Mouse (Mus musculus): ENCODE measurements around the gene Ndufa3.

Gene Ndufa3

DNA sequence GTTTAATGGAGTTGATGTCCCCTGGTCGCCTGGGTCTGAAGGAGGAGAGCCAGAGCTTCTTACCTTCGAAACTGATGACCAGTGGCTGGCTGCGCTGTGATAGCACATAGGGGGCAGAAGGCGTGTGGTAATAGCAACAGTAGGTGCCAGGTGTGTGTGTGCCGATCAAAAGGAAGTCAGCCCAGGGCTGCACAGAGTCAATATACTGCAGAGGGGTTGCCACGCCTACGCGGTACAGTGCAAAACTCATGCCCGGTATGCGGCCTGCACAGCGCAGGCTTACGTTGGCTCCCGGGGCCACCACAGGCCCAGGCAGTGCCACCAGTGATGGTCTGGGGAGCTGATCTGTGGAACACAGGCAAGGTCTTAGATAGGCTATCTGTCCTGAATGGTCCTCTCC is 6.2 kb upstream of the Ndufa3 start:
- no peak for DNase-seq

DNA sequence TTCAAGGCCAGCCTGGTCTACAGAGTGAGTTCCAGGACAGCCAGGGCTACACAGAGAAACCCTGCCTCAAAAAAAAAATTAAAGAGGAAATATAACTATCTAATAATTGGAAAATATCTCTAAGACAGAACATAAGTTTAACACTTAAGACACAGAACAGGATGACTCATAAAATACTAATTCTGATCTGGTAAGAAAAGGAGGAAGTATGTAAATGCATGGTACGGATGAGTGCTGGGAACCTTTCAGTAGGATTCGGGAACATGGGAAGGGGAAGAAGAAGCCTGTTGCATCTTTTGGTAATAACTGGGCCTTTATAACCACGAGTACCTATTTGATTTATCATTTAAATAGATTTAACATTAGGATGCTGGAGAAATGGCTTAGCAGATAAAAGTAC is 3.2 kb upstream of the Ndufa3 start:
- no peak for DNase-seq

DNA sequence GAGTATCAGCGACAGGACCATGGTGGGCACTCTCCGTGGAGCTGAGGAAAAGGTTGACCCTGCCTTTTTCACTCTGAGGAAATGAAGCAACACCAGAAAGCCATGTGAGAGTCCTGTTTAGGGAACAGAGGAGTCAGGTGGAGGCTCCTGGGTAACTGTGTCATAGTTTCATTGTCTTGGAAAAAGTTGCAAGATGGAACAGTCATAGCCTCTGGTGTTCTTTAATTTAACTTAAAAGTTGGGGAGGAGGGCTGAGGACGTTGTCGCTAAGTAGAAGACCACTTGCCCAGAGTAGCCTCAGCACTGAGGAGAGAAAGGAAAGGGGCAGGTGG is 1.1 kb upstream of the Ndufa3 start, which contains the start of gene Oscar:
Gene Oscar, minus strand, starts transcription at position 101 of the 332 bp plus-strand sequence.
- no peak for DNase-seq

DNA sequence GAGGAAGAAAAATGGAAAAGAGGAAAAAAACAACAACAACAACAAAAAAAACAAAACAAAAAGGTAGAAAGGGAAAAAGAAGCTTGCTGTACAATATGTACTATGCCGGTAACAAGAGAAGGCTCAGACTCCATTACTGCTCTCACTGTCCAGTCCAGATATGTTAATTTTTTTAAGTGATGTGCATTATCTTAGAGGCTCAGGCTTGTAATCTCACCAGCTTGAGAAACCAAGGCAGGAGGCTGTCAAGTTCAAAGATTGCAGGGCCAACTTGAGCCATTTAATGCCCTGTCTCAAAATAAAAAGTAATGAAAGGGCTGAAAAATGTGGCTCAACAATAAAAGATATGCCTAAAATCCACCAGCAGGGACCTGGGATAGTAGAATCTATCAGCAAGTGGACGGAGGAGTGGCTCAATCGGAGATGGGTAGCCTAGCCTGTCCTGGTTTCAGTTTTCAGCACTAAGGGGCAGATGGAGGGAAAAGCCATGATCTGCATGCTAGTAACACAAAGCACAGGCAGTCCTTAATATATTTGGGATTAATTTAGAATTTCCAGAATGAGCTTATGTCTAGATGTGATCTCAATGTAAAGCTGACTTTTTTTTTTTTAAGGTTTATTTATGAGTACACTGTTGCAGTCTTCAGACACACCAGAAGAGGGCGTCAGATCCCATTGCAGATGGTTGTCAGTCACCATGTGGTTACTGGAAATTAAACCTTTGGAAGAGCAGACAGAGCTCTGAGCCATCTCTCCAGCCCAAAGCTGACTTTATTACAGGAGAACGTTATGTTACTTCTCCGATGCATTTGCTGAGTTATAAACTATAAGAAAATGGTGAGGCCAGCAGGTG is 558 bp upstream of the Ndufa3 start:
- DNase-seq, result peak; percentile 22

DNA sequence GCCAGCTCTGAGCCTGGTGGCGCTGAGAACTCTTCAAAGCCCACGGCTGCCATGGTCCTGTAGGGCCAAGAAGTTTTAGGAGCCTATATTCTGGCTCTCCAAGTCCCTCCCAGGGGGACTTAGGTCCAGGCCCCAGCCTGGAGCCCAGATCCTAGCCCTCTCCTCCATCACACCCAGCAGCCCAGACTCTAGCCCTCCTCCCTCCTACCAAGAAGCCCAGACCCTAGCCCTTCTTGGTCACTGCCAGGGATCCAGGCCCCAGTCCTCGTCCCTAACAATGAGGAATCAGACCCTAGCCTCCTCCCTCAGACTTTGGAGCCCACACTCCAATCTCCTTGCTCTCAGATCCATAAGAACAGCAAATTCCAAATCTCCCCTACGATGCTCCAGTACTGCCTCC is 11.9 kb downstream of the Ndufa3 start:
- DNase-seq, result no peak

DNA sequence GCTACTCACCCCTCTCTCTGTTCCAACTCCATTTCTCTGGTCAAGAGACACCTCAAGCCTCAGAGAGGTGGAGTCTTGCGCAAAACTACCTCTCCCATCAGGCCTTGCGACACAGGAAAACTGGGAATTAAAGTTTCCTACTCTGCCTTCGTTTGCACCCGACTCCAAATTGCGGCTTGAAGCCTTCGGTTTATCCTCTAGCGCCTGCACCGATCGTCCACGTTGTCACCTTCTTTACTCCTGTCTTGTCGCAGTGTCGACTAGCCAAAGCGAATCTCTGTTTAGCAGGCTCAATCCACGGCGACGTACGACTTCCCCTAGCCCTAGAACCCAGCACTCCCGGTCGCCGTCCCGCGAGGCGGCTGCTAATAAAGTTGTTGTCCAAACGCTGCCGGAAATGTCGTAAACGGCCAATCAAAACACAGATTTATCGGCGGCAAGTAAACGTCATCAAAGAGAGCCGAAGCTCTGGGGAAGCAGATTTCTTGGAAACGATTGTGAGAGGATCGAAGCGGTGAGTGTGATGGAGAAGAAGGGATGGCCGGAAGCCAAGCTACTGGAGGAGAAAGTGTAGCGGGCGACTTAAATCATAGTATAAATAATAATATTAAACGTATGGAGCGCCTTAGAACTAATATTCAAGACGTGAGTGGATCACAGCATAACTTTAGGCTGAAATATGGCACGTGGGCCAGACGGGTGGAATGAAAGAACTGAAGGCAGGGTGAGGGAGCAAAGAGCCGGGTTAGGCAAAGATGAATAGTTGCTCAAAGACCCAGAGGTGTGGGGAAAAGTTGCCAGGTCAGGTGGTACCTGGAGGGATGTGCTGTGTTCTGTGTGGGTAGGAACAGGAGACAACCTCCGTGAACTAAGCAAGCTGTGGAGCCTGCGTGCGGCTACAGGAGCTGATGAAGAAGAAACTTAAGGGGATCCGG is 12.6 kb downstream of the Ndufa3 start, which contains the start of the genes Tfpt and Prpf31:
Gene Tfpt, minus strand, starts transcription at position 387 of the 935 bp plus-strand sequence.
Gene Prpf31, plus strand, starts transcription at position 443 of the 935 bp plus-strand sequence.
- DNase-seq, result peak; percentile 93

DNA sequence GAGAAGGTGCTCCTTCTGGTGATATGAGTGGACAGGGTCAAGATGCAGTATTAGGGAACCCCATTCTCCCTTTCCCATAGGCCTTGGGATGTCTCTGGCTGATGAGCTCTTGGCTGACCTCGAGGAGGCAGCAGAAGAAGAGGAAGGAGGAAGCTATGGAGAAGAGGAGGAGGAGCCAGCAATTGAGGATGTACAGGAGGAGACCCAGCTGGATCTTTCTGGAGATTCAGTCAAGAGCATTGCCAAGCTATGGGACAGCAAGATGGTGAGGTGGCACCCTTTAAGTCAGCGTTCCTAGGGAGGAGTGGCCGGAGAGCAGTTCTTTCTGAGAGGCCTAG is 13.3 kb downstream of the Ndufa3 start:
- DNase-seq, result no peak

DNA sequence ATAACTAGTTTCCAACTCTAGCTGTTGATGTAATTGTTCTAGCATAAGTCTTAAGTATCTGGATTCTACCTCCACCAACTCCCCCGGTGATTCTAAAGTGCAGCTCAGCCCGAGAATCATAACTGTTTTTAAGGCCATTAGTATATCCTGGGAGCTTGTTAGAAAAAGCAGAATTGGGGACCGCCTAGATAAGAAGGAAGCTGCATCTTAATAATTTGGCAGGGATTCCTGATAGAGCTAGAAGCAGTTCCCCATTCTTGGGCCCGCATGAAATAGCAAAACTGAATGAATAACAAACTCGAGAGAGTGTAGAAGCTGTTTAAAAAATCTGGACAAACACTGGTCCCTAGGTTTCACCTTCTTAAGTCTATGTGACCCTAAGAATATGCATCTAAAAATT is 26.2 kb downstream of the Ndufa3 start:
- no peak for DNase-seq

DNA sequence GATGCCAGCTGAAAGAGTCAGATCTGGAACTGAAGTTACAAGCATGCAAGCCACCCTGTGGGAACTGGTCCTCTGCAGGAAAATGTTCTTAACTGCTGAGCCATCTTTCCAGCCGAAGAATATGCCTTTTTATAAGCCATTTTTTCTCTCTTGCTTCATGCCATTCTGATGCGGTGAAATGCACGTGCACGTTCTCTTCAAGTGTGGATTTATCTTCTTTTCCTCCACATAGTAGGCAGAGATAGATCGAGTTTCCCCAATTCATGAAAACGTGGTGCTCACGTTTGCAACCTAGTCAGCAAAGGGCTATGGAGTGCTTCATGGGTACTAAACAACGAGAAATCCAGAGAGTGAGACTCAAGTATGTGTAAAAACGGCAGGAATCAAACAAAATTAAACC is 26.7 kb downstream of the Ndufa3 start:
- no peak for DNase-seq

DNA sequence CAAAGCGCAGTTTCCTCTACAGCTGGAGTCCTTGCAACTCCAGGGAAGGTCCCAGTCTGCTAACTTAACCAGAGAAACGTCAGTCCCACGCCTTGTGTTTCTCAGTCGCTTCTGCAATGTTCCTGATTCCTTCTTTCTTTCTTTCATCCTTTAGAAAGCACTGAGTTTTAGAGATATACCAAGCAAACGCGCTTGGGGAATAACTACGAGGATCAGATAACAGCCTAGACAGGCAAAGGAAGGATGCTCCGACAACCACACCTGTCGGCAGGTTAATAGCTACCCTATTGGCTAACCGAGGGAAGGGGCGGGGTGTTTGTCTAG is 27.1 kb downstream of the Ndufa3 start:
- no peak for DNase-seq

DNA sequence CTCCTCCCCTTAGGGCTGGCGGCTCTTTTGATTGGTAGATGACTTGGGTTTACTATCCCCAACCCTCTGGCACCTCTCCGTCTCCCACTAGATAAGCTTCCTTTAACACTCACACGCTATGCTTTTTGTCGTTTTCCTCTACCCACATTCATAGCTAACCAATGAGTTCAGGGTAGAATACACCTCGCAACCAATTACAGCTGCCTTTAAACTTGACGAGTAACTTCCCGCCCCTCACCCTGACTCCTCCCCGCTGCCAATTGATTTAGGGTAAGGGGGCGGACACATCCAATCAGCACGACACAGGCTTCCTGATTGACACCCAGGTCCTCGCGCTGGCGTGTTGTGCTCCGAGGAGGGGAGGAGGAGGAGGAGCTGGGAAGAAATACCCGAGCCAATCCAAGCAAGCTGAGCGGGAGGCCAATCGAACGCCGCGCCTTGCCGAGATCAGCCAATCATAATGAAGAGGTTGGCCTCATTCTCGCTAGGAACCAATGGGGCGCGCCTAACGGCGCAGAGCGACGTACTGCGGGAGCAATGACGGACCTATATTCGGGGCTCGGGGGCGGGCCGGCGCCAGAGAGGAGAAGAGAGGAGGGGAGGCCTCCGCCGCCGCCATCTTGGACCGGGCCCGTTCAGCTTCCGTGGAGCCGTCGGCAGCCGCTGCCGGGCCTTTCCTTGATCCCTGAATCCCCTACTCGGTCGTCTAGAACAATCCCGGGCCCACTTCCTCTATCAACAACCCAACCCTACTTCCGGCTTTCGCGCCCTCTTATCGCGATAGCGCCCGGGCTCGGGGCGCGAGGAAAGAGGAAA is 27.7 kb downstream of the Ndufa3 start, which contains the start of gene Cnot3:
Gene Cnot3, plus strand, starts transcription at position 597 of the 816 bp plus-strand sequence.
- DNase-seq, result peak; percentile 100

DNA sequence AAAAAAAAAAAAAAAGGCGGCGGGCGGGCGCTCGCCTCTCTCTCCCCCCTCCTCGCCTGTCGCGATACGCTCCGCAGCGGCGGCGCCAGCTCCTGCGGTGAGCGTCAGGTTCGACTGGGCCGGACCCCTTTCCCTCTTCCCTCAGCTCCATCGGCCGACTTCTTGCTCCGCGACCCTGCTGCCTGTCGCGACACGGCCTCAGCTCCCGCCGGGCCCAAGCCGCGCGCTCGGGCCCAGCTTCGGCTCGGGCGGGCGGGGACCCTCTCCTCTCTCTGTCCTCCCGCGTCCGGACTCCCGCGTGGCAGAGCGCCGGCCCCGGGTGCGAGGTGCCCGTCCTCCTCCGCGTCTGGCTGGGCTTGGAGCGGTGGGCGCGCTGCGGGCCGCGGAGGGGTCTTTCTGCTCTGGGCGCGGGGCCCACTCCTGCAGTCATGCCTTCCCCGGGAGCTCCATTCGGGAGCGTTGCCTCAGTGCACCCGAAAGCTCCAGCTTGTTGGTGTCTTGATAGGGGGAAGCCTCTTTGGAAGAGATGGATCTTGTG is 28.4 kb downstream of the Ndufa3 start:
- no peak for DNase-seq

DNA sequence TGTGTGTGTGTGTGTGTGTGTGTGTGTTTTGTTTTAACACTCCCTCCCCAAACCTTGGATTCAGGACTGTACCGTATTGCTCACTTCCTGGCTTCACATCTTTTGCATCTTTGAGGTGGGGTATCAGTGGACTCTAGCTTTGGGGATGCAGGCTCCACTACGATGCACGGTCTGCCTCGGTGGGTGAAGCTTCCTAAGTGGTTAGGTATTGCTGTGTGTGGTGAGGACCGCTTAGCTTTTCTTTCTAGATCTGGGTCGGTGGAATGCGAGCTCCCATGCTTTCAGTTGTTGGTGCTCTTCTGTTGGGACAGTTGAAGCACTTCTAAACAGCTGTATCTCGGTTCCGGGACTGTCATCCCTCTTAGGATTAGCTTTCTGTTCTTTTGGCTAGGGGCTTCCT is 29.0 kb downstream of the Ndufa3 start:
- DNase-seq, result no peak

DNA sequence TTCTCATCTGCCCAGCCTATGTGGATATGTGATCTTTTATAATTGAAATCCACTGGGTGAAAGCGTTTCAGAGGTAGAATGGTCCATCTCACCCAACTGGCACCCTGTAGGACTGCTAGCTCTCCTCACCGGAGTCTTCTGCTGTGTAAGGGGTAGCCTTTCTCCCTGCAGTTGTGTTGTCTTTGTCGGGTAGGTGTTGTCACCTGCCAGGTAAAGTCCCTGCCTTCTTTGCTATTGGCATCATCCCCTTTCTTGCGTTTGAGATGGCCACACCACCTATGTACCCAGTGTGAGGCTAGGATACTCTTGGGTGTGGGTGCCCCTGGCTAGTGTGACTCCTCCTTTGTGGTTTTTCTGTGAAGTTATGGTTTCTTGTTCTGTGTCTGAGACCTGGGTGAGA is 29.5 kb downstream of the Ndufa3 start:
- no peak for DNase-seq

DNA sequence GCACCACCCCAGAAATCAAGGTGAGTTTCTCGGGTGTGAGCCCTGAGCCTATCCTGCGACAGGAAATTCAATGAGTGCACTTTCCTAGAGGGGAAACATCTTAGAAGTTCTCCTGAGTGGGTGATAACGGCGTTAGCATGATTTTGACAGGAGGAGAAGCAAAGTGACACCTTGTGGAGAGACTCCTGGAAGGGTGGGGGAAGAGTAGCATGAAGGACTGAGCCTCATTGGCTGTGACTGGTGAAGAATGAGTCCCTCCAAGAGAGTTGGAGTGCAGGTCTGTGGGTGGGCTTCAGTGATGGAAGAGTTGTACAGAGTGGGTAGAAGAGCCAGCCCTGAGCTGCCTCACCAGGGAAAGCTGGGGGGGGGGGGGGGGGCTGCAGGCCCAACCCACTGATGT is 39.8 kb downstream of the Ndufa3 start:
- no peak for DNase-seq

DNA sequence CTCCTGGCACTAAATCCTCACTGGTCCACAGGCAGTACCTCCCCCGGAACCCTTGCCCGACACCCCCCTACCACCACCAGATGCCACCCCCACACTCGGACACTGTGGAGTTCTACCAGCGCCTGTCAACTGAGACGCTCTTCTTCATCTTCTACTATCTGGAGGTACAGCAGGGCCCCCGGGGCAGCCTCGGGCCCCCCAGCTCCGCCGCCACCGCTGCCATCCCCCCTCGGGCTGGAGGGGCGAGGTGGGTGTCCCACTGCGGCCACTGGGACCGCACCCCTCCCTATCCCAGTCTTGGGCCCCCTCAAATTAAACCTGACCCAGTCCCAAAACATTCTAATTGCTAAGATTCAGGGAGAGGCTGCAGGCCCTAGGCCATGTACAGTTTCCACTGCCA is 41.4 kb downstream of the Ndufa3 start:
- no peak for DNase-seq

DNA sequence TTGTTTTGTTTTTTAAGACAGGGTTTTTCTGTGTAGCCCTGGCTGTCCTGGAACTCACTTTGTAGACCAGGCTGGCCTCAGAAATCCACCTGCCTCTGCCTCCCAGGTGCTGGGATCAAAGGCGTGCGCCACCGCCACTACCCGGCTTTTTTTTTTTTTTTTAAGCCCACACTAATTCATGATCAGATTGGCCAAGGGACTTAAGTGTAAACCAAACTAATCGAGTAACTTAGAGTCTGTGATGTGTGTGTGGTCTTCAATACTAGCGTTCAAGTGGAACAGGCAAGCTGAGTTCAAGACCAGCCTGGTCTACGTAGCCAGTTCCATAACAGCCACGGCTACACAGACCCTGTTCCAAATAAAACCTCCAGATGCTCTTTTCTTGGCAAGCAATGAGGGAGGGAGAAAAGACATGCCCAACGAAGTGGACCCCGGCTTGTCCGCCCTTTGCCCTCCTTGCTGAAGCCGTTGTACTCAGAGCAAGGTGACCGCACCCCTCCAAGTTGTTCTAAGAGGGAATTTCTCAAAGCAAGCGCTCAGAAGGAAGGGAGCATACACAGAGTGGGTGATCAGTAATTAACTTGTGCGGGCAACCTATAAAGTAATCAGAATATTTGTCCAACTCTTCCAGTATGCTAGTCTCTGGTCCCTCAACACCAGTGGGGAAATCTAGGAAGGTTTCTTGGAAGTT is 47.5 kb downstream of the Ndufa3 start:
- peak; percentile 64 for DNase-seq

DNA sequence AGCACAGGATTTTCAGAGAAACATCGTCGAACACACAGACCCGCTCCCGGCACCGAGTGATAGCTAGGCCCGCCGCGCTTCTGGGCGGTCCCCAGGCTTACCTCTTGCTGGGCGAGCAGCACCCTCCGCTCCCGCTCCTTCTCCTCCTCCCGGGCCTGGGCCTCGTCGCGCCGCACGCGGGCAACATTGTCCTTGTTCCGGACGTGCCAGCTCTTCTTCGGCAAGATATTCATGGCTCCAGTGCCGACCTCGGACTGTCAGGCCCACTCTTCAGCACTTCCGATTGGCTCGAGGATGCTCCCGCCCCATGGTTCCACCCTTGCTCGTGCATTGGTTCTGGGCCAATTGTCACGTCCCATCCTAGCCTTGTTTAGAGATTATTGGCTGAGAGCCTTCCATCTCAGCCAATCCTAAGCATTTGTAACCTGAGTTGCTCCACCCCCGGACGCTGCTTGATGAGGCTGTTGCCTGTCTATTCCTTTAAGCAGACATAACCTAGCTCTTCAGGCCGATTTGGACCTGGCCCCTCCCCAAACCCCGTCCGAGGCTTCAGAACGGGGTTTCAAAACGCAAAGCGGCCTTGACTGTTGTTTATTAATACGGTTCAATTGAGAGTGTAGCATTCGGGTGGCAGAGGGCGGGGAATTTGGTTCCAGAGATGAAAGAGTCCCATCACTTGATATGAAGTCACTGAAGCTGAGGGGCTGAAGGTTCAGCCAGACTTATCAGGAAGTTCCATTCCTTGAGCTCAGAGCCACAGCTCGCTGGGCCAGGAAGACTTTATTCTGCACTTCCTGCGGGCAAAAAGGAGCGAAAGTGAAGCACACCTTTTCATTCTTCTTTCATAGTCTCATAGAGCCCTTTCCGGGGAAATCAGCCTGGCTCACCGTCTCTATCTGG is 48.3 kb downstream of the Ndufa3 start, which contains the start of gene Leng1:
Gene Leng1, minus strand, starts transcription at position 626 of the 900 bp plus-strand sequence.
- peak; percentile 98 for DNase-seq

DNA sequence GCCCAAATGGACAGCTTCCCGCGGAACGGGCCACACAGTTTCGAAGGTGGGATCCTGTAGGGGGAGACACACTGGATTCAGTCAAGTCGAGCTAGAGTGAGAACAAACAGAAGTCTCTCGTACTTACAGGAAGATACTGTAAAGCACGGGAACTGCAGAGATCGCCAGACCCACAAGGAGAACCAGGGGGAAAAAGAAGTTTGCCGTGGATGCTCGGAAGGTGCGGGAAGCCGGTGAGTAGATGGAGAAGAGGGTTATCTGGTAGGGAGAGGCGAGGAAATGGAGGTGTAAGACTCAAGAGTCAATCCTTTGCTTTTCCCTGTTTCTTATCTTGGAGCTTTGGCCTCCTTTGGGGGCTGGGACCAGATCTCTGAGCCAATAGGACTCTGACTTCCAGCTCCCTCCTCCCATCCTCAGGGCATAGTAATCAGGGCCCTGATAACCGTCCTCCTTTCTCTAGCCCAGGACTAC is 49.8 kb downstream of the Ndufa3 start:
- no peak for DNase-seq

Data from kidney, adult 11 months (tissue).